Mouse (Mus musculus): ENCODE measurements at regions not wholly inside any gene's neighbourhood (a gene's known extent, or its start where the extent isn't known, plus 50 kb on each side); places are given as distances from the start of the nearest gene placed in this dataset.

- no peak for TF ChIP-seq CTCF (conservative IDR thresholded peaks at IDR 0.05; ENCODE audit: low read length)
- no peak for TF ChIP-seq POU5F1 (IDR thresholded peaks at IDR 0.05; ENCODE audit: borderline replicate concordance, low read length)
Measured at GRCm38 (mm10) chr3:66486658-66487057, 190.0 kb upstream of the Veph1 start.

Measured in E14TG2a.4 (cell line).